In the genomic region with DNA sequence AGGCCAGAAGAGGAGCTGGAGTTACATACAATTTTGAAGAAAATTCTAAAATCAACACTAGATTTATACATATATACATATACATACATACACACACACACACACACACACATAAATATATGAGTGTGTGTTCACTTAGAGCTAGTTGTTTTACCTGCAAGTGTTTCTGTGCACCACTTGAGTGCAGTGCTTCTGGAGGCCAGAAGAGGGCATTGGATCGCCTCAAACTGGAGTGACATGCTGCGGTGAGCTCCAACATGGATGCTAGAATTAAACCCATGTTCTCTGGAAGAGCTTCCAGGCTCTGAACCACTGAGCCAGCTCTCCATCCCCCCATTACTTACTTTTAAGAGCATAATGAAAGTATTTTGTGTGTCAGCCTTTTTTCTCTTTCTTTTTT, we compare ENCODE assay signal across 10 mouse cellular contexts. TPM values are rescaled to one million over a fixed set of nuclear protein-coding genes. Genes with fewer than 3 reads are reported as not detected.
A peak's percentile ranks its signal among the peaks of the same experiment; 100 is the strongest.
DNase-seq lines count a peak whose midpoint lies in the region; ATAC-seq and TF ChIP-seq lines count a peak whose summit lies in the region.
"Had no signal": no experiment of that assay in that cellular context is flagged by ENCODE, and none has a peak within 500 bp of the region (broad histone marks: within the 10 kb centered on the region; RNA-seq: fewer than 3 reads in every experiment).

No protein-coding gene starts in this region.

- no peaks in the 10 kb centered on the region for H3K9me3 ChIP-seq in midbrain, postnatal 0 days (ENCODE audit: low read length)
- no peaks in the 10 kb centered on the region for H3K9me3 ChIP-seq in midbrain, embryonic 14.5 days (ENCODE audit: control insufficient read depth, low read length)
- H3K9me3 ChIP-seq: embryonic facial prominence, embryonic 12.5 days had no signal

- TF ChIP-seq CTCF in midbrain, postnatal 0 days (IDR thresholded peaks at IDR 0.05) = peak; percentile 59

- H3K4me1 ChIP-seq in midbrain, postnatal 0 days (ENCODE audit: insufficient read depth, low read length) = no peaks in the 10 kb centered on the region
- H3K4me1 ChIP-seq in midbrain, embryonic 14.5 days (ENCODE audit: control insufficient read depth, insufficient read depth, low read length) = no peaks in the 10 kb centered on the region
- H3K4me1 ChIP-seq: embryonic facial prominence, embryonic 12.5 days had no signal

- no peak overlapping the region for H3K4me3 ChIP-seq in midbrain, postnatal 0 days (ENCODE audit: low read depth, low read length)
- no peak overlapping the region for H3K4me3 ChIP-seq in midbrain, embryonic 14.5 days (replicated peaks; ENCODE audit: low read depth, low read length)
- H3K4me3 ChIP-seq: embryonic facial prominence, embryonic 12.5 days; megakaryocyte, embryonic 14.5 days had no signal

- H3K27me3 ChIP-seq in midbrain, postnatal 0 days (ENCODE audit: insufficient read depth, low read length) = no peaks in the 10 kb centered on the region
- no peaks in the 10 kb centered on the region for H3K27me3 ChIP-seq in midbrain, embryonic 14.5 days (ENCODE audit: control insufficient read depth, insufficient read depth, low read length)
- H3K27me3 ChIP-seq: embryonic facial prominence, embryonic 12.5 days; megakaryocyte, embryonic 14.5 days had no signal

- H3K36me3 ChIP-seq in midbrain, postnatal 0 days (ENCODE audit: insufficient read depth, low read length) = no peaks in the 10 kb centered on the region
- no peaks in the 10 kb centered on the region for H3K36me3 ChIP-seq in midbrain, embryonic 14.5 days (ENCODE audit: control insufficient read depth, insufficient read depth, low read length)
- H3K36me3 ChIP-seq: embryonic facial prominence, embryonic 12.5 days had no signal

- WGBS in midbrain, postnatal 0 days = 30% methylated on average over 2 of the region's 2 CpGs
- WGBS in midbrain, embryonic 14.5 days = 32% methylated on average over 2 of the region's 2 CpGs

- no peak overlapping the region for H3K27ac ChIP-seq in midbrain, postnatal 0 days (ENCODE audit: low read depth, low read length)
- H3K27ac ChIP-seq in midbrain, embryonic 14.5 days (replicated peaks; ENCODE audit: low read depth, low read length) = no peak overlapping the region
- H3K27ac ChIP-seq: embryonic facial prominence, embryonic 12.5 days had no signal

- DNase-seq in cerebellum, postnatal 10 days = peak; percentile 14 to 20
- DNase-seq in cerebellum, adult 9-10 months = no peak
- DNase-seq in midbrain, postnatal 0 days (ENCODE audit: low spot score) = peak; percentile 15
- DNase-seq in midbrain, embryonic 14.5 days = no peak
- DNase-seq in kidney, postnatal 10 days = peak; percentile 44
- peak; percentile 20 to 29 for DNase-seq in thymus, postnatal 36 days
- DNase-seq in left cerebral cortex, postnatal 4 days = no peak
- DNase-seq in left cerebral cortex, postnatal 36 days (ENCODE audit: low spot score in 2 of 2) = no peak

- ATAC-seq in midbrain, postnatal 0 days (ENCODE audit: low FRiP score) = no peak
- ATAC-seq in midbrain, embryonic 14.5 days (ENCODE audit: low FRiP score, low TSS enrichment) = no peak

- intact Hi-C loops in left cerebral cortex, postnatal 4 days (cut with DNase I) = no loop called here
- intact Hi-C loops in left cerebral cortex, postnatal 36 days (cut with DNase I) = no loop called here

- no peak overlapping the region for H3K9ac ChIP-seq in midbrain, postnatal 0 days (replicated peaks; ENCODE audit: low read length, poor library complexity, severe bottlenecking)
- no peak overlapping the region for H3K9ac ChIP-seq in midbrain, embryonic 14.5 days (replicated peaks; ENCODE audit: low read length)
- H3K9ac ChIP-seq: embryonic facial prominence, embryonic 12.5 days had no signal

- no peak overlapping the region for H3K4me2 ChIP-seq in midbrain, postnatal 0 days (ENCODE audit: low read depth, low read length, poor library complexity, severe bottlenecking)
- H3K4me2 ChIP-seq in midbrain, embryonic 14.5 days (ENCODE audit: low read length) = no peak overlapping the region
- H3K4me2 ChIP-seq: embryonic facial prominence, embryonic 12.5 days had no signal

RNA-seq across cellular contexts. Expression of a gene that starts 14.1 kb away (rescaled TPM):
- 13.7 and 21.2 TPM in 2 replicates for total RNA-seq in midbrain, postnatal 0 days (2014; rRNA removed)
- 5.2 and 5.5 TPM in 2 replicates for polyA plus RNA-seq in midbrain, postnatal 0 days (2015; fragmentation: Nextera tagmentation; extraction: Ambion mirVana)
- polyA plus RNA-seq in midbrain, embryonic 14.5 days (2014; fragmentation: Nextera tagmentation; extraction: Ambion mirVana) = 7.7 and 9.7 TPM in 2 replicates
- total RNA-seq in left cerebral cortex, postnatal 4 days (2021) = 10 to 100 TPM; 41.2 to 43.3 TPM
- total RNA-seq in left cerebral cortex, postnatal 36 days (2021) = 10 to 100 TPM; 84.1 to 91.3 TPM

RNA-seq across cellular contexts. Expression of a gene that starts 17.6 kb away (rescaled TPM):
- total RNA-seq in midbrain, postnatal 0 days (2014; rRNA removed) = 43.3 and 51.8 TPM in 2 replicates
- 8.6 and 10.2 TPM in 2 replicates for polyA plus RNA-seq in midbrain, postnatal 0 days (2015; fragmentation: Nextera tagmentation; extraction: Ambion mirVana)
- polyA plus RNA-seq in midbrain, embryonic 14.5 days (2014; fragmentation: Nextera tagmentation; extraction: Ambion mirVana) = 28.5 and 29.3 TPM in 2 replicates
- 10 to 100 TPM; 54.1 to 62.3 TPM for total RNA-seq in left cerebral cortex, postnatal 4 days (2021)
- total RNA-seq in left cerebral cortex, postnatal 36 days (2021) = 10 to 100 TPM; 60.9 to 61.6 TPM

Comparison
In these comparisons a context has a peak if more than half of its experiments do, and no peak if none do; other contexts are left out.
1. DNase-seq: peak in cerebellum, postnatal 10 days (2 of 2), midbrain, postnatal 0 days (single experiment), kidney, postnatal 10 days (single experiment) and thymus, postnatal 36 days (2 of 2); none in cerebellum, adult 9-10 months (single experiment), midbrain, embryonic 14.5 days (single experiment), left cerebral cortex, postnatal 4 days (single experiment) and left cerebral cortex, postnatal 36 days (0 of 2).